ENCODE assay signal across 8 mouse cellular contexts in genomic region chr12:24716721-24717301, GRCm38 (mm10). TPM values are rescaled to one million over a fixed set of nuclear protein-coding genes. Genes with fewer than 3 reads are reported as not detected.
DNase-seq lines count a peak whose midpoint lies in the region; ATAC-seq lines count a peak whose summit lies in the region.

No protein-coding gene starts in this region.

- peaks cover 10% of the 10 kb centered on the region; the same call in 1 of the 2 replicates for H3K36me3 ChIP-seq in forebrain, embryonic 11.5 days (ENCODE audit: control insufficient read depth, insufficient read depth, low read length)
- no peaks in the 10 kb centered on the region for H3K36me3 ChIP-seq in intestine, embryonic 16.5 days (ENCODE audit: control insufficient read depth, insufficient read depth, low read length)
- peaks cover 41% of the 10 kb centered on the region for H3K36me3 ChIP-seq in liver, embryonic 12.5 days
- 0 out of 2 replicates have a peak, but pooled peaks cover 4% of the 10 kb centered on the region for H3K36me3 ChIP-seq in neural tube, embryonic 13.5 days

- peak; percentile 46 to 79 for DNase-seq in spleen, postnatal 4 days (ENCODE audit: low spot score in 2 of 2)
- DNase-seq in spleen, adult 12 weeks (ENCODE audit: low spot score) = no peak
- DNase-seq in adrenal gland, postnatal 25 days = peak; percentile 39
- peak; percentile 73 for DNase-seq in forebrain, embryonic 11.5 days (ENCODE audit: low spot score)
- no peak for DNase-seq in urinary bladder, adult 2 months (ENCODE audit: low spot score)

- H3K9ac ChIP-seq in forebrain, embryonic 11.5 days (ENCODE audit: low read length) = no peak overlapping the region; the same call in 1 of the 2 replicates
- no peak overlapping the region for H3K9ac ChIP-seq in intestine, embryonic 16.5 days (ENCODE audit: low read depth, low read length)
- H3K9ac ChIP-seq in liver, embryonic 12.5 days = no peak overlapping the region
- H3K9ac ChIP-seq in neural tube, embryonic 13.5 days = no peak overlapping the region

- H3K27ac ChIP-seq in forebrain, embryonic 11.5 days (ENCODE audit: low read depth, low read length) = no peak overlapping the region
- H3K27ac ChIP-seq in intestine, embryonic 16.5 days (ENCODE audit: low read length) = no peak overlapping the region
- H3K27ac ChIP-seq in liver, embryonic 12.5 days = peak overlapping the region; percentile 83
- H3K27ac ChIP-seq in neural tube, embryonic 13.5 days (replicated peaks) = no peak overlapping the region

- H3K4me3 ChIP-seq in forebrain, embryonic 11.5 days (ENCODE audit: low read depth, low read length) = no peak overlapping the region
- H3K4me3 ChIP-seq in intestine, embryonic 16.5 days (ENCODE audit: low read length) = no peak overlapping the region
- no peak overlapping the region for H3K4me3 ChIP-seq in liver, embryonic 12.5 days
- no peak overlapping the region for H3K4me3 ChIP-seq in neural tube, embryonic 13.5 days

- ATAC-seq in forebrain, embryonic 11.5 days (replicated peaks; ENCODE audit: low FRiP score) = peak; percentile 61
- ATAC-seq in intestine, embryonic 16.5 days = peak; percentile 41
- 0 out of 2 replicates have a peak, but pooled peaks have one; percentile 2 for ATAC-seq in liver, embryonic 12.5 days
- peak; percentile 69 for ATAC-seq in neural tube, embryonic 13.5 days (ENCODE audit: low read depth)

- no peak overlapping the region for H3K4me2 ChIP-seq in forebrain, embryonic 11.5 days (ENCODE audit: low read depth, low read length, severe bottlenecking)
- H3K4me2 ChIP-seq in intestine, embryonic 16.5 days (ENCODE audit: low read depth, low read length) = no peak overlapping the region
- H3K4me2 ChIP-seq in liver, embryonic 12.5 days = no peak overlapping the region
- H3K4me2 ChIP-seq in neural tube, embryonic 13.5 days = no peak overlapping the region

- H3K27me3 ChIP-seq in forebrain, embryonic 11.5 days (ENCODE audit: control insufficient read depth, insufficient read depth, low read length) = no peaks in the 10 kb centered on the region
- no peaks in the 10 kb centered on the region for H3K27me3 ChIP-seq in intestine, embryonic 16.5 days (replicated peaks; ENCODE audit: control insufficient read depth, insufficient read depth, low read length)
- no peaks in the 10 kb centered on the region for H3K27me3 ChIP-seq in liver, embryonic 12.5 days (replicated peaks)
- H3K27me3 ChIP-seq in neural tube, embryonic 13.5 days = no peaks in the 10 kb centered on the region

- no peaks in the 10 kb centered on the region for H3K9me3 ChIP-seq in forebrain, embryonic 11.5 days (ENCODE audit: control insufficient read depth, low read length)
- H3K9me3 ChIP-seq in intestine, embryonic 16.5 days (ENCODE audit: control insufficient read depth, low read length) = no peaks in the 10 kb centered on the region
- no peaks in the 10 kb centered on the region for H3K9me3 ChIP-seq in liver, embryonic 12.5 days (replicated peaks)
- no peaks in the 10 kb centered on the region for H3K9me3 ChIP-seq in neural tube, embryonic 13.5 days

- 0 out of 2 replicates have a peak, but pooled peaks cover 2% of the 10 kb centered on the region for H3K4me1 ChIP-seq in forebrain, embryonic 11.5 days (replicated peaks; ENCODE audit: control insufficient read depth, insufficient read depth, low read length)
- 0 out of 2 replicates have a peak, but pooled peaks cover 3% of the 10 kb centered on the region for H3K4me1 ChIP-seq in intestine, embryonic 16.5 days (ENCODE audit: control insufficient read depth, insufficient read depth, low read length)
- peaks cover 54% of the 10 kb centered on the region for H3K4me1 ChIP-seq in liver, embryonic 12.5 days
- H3K4me1 ChIP-seq in neural tube, embryonic 13.5 days (replicated peaks) = peaks cover 9% of the 10 kb centered on the region; the same call in 1 of the 2 replicates

- WGBS in forebrain, embryonic 11.5 days = 47% methylated on average over 4 of the region's 4 CpGs
- WGBS in intestine, embryonic 16.5 days = 46% methylated on average over 4 of the region's 4 CpGs
- 44% methylated on average over 4 of the region's 4 CpGs for WGBS in liver, embryonic 12.5 days (ENCODE audit: insufficient replicate concordance)
- WGBS in neural tube, embryonic 13.5 days = 51% methylated on average over 4 of the region's 4 CpGs

RNA-seq across cellular contexts. Expression of gene Rrm2, which starts 8.8 kb away (rescaled TPM):
- 26.7 and 30.0 TPM in 2 replicates for total RNA-seq in adrenal gland, postnatal 25 days (2021)
- polyA plus RNA-seq in forebrain, embryonic 11.5 days (2014; fragmentation: Nextera tagmentation; extraction: Ambion mirVana) = 635 and 669 TPM in 2 replicates
- 122 and 147 TPM in 2 replicates for polyA plus RNA-seq in intestine, embryonic 16.5 days (2015; fragmentation: Nextera tagmentation; extraction: Ambion mirVana)
- polyA plus RNA-seq in liver, embryonic 12.5 days (2016; fragmentation: Nextera tagmentation; extraction: Ambion mirVana) = 531 and 552 TPM in 2 replicates
- polyA plus RNA-seq in neural tube, embryonic 13.5 days (2015; fragmentation: Nextera tagmentation; extraction: Ambion mirVana) = 52.2 and 62.1 TPM in 2 replicates
- 3.9 and 4.0 TPM in 2 replicates for polyA plus RNA-seq in urinary bladder, adult 2 months (2012; rRNA removed)

RNA-seq across cellular contexts. Expression of gene Cys1, which starts 35.2 kb away (rescaled TPM):
- 2.5 and 5.0 TPM in 2 replicates for total RNA-seq in adrenal gland, postnatal 25 days (2021)
- polyA plus RNA-seq in forebrain, embryonic 11.5 days (2014; fragmentation: Nextera tagmentation; extraction: Ambion mirVana) = 0.76 and 0.85 TPM in 2 replicates
- polyA plus RNA-seq in intestine, embryonic 16.5 days (2015; fragmentation: Nextera tagmentation; extraction: Ambion mirVana) = 1.4 and 2.1 TPM in 2 replicates
- 0.56 and 1.0 TPM in 2 replicates for polyA plus RNA-seq in liver, embryonic 12.5 days (2016; fragmentation: Nextera tagmentation; extraction: Ambion mirVana)
- polyA plus RNA-seq in neural tube, embryonic 13.5 days (2015; fragmentation: Nextera tagmentation; extraction: Ambion mirVana) = 1.8 and 2.1 TPM in 2 replicates
- polyA plus RNA-seq in urinary bladder, adult 2 months (2012; rRNA removed) = 49.0 and 49.9 TPM in 2 replicates

Comparison
In these comparisons a context has a peak if more than half of its experiments do, and no peak if none do; other contexts are left out.
1. DNase-seq: peak in spleen, postnatal 4 days (2 of 2), adrenal gland, postnatal 25 days (single experiment) and forebrain, embryonic 11.5 days (single experiment); none in spleen, adult 12 weeks (single experiment) and urinary bladder, adult 2 months (single experiment).
2. ATAC-seq: peak in every context shown above with its lines; median percentile 69 in neural tube, embryonic 13.5 days; 61 in forebrain, embryonic 11.5 days; 41 in intestine, embryonic 16.5 days; 2 in liver, embryonic 12.5 days.
3. RNA of gene Rrm2, which starts 8.8 kb away (polyA plus RNA-seq): 635 to 669 TPM in forebrain, embryonic 11.5 days, 531 to 552 TPM in liver, embryonic 12.5 days, 122 to 147 TPM in intestine, embryonic 16.5 days and 52.2 to 62.1 TPM in neural tube, embryonic 13.5 days; 3.9 to 4.0 TPM in urinary bladder, adult 2 months; every median in the first group is over 10 times any median in the second.
4. RNA of gene Cys1, which starts 35.2 kb away (polyA plus RNA-seq): 49.0 to 49.9 TPM in urinary bladder, adult 2 months; 1.8 to 2.1 TPM in neural tube, embryonic 13.5 days, 1.4 to 2.1 TPM in intestine, embryonic 16.5 days, 0.76 to 0.85 TPM in forebrain, embryonic 11.5 days and 0.56 to 1.0 TPM in liver, embryonic 12.5 days; every median in the first group is over 10 times any median in the second.